Mouse (Mus musculus) macrophage (primary cell): Measurements from ENCODE around the gene Mcrip2. TPM values are rescaled to one million over a fixed set of nuclear protein-coding genes. Genes with fewer than 3 reads are reported as not detected.

Source experiments
- H3K27ac ChIP-seq: fragments of 350-480 bp; formaldehyde crosslinking; 2 replicates; pipeline ENCODE4 v1.9.0; 2021
- H3K36me3 ChIP-seq: fragments of 350-480 bp; formaldehyde crosslinking; 2 replicates; pipeline ENCODE4 v1.9.0; 2021; ENCODE audit errors: inconsistent target
- H3K4me3 ChIP-seq: fragments of 350-480 bp; formaldehyde crosslinking; 2 replicates; pipeline ENCODE4 v1.9.0; 2021; ENCODE audit errors: inconsistent target
- H3K79me2 ChIP-seq: fragments of 350-480 bp; formaldehyde crosslinking; 2 replicates; pipeline ENCODE4 v1.9.0; 2021; ENCODE audit errors: inconsistent target
- WGBS: methylation state at CpG from one replicate; pipeline ENCODE4 v1.1.7; 2026; ENCODE audit warnings: inconsistent platforms; ENCODE audit not compliant: missing documents; 5-methylcytosine and 5-hydroxymethylcytosine counted together
- polyA plus RNA-seq: library from polyadenylated mRNA; stranded (reverse); fragments of 250-400 nt; gene quantifications from 3 replicates; pipeline ENCODE4 v1.2.4, GENCODE M21; 2018; ENCODE audit warnings: inconsistent platforms

Mcrip2 gene
- polyA plus RNA-seq, 1 experiment from 2014 or later, result 5.6 TPM

DNA sequence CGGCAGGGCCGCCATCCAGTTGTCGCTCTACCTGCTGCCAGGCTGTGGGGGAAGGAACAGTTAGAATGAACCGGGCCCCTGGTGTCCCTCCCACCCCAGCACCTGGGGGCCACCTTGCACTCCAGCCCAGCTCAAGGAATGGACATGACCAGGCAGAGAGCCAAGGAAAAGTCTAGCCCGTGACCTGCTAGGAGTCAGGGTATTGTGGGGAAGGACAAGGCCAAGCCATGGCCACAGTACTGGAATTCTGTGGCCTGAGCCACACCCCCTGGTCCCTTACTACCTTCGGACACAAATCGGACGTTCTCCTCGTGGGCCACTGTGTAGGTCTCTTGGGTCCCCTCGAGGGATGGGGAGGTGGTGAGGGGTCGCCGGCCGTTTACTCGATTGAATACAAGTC is 4.3 kb downstream of the Mcrip2 start:
- Histone ChIP-seq H3K36me3 (no peaks in the 10 kb centered on the region), H3K4me3 (no peak overlapping the region), H3K79me2 (no peaks in the 10 kb centered on the region; the same call in 1 of the 2 replicates), H3K27ac (no peak overlapping the region)
- 95% methylated on average over 14 of the region's 14 CpGs for WGBS

DNA sequence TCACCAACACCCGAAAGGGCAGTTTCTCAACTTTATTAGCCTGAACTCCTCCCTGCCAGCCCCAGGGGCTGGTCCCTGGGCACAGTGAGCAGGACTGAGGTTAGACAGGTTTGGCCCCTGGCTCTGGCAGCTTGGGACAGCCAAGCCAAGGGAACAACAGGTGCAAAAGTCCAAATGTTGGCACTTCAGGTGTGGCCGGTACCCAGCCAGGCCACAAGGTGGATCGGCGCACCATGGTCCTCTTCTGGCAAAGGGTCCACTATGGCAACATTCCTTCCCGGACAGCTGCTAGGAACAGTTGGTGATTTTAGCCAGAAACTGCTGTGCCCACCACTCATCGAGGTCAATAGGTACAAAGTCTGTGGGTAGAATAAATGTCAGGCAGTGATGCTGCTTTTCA is 4.9 kb downstream of the Mcrip2 start:
- Histone ChIP-seq H3K79me2 (no peaks in the 10 kb centered on the region; the same call in 1 of the 2 replicates), H3K4me3 (no peak overlapping the region), H3K27ac (no peak overlapping the region), H3K36me3 (no peaks in the 10 kb centered on the region)
- WGBS, result 94% methylated on average over 6 of the region's 6 CpGs

DNA sequence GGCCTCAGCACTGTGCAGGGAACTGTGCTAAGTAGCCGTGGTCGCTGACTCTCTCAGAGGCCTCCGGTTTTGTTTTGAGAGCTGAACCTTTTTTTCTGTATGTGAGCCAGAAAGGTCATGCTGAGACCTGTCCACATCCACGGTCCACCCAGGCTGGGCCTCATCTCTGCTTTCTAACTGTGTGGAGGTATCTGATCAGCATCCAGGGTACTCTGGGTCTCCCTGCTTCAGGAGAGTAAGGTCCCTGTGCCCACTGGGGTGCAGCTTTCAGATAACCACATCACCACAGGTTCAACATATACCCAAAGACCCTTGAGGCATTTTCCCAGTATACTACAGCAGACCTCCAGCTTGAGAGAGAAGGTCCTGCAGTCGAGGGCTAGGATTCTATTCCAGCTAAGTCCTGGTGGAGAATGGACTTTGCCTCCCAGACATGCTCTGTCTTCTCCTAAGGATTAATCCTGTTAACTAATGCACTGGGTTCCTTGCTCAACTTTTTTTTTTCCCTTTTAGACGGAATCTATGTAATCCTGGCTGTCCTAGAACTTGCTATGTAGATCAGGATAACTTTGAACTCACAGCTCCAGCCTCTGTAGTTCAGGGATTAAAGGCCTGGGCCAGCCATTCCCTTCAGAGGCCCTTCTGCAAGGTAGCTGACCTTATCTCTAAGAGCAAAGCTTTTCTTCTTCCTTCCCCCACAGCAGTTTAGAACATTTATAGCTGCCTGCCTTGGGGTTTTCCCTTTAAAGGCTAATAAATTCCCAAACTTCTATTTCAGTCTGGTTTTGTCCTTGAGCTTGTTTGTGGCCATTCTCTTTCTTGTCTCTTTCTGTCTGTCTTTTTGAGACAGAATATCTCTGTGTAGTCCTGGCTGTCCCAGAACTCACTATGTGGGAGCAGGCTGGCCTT is 6.6 kb downstream of the Mcrip2 start:
- peak overlapping the region; percentile 27 for H3K27ac ChIP-seq
- WGBS, result 10% methylated on average over 6 of the region's 6 CpGs
- no peaks in the 10 kb centered on the region for H3K36me3 ChIP-seq
- peak overlapping the region; percentile 39 for H3K4me3 ChIP-seq
- no peaks in the 10 kb centered on the region; the same call in 1 of the 2 replicates for H3K79me2 ChIP-seq

DNA sequence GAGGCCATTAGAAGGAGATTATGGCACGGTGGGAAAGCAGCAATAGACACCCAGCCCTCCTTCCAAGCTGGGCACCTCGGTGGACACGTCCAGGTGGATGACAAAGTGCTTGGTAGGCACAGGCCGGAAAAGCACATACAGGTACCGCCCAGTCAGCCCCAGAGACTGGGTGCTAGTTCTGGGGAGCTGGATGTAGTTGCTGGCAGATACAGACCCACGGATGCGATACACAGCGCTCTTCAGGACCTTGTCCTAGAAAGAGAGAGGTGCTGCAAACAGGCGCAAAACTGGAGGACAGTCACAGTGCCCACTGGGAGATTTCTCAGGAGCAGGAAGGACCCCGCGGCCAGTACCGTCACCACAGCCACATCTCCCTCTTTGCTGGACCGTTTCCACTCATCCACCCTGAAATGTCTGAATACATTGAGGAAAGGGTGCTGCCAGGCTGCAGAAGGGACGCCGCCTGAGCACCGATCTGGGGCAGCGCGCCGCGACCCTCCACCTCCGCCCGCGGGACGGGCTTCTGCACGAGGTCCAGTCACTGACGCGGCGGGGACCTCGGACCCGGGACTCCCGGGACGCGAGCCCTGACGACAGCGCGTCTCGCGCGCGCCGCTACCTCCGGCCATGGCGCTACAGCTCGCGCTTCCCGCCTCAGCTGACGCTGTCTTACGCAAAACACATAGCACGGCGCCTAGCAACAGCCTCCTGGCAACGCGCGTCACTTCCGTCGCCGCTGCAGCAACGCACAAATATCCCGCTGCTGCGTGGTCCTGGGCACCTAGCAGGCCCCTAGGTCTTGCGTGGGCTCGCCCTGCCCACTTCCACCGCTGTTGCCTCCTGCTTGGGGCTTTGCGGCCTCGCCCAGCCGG is 7.5 kb downstream of the Mcrip2 start, which contains the start of gene Wdr90:
TSS of gene Wdr90 (minus strand) at position 670 of the 872 bp plus-strand sequence.
- H3K36me3 ChIP-seq, result no peaks in the 10 kb centered on the region
- peak within 1 kb of the TSS; percentile 27 for H3K27ac ChIP-seq
- H3K4me3 ChIP-seq, result peak within 1 kb of the TSS; percentile 39
- 4% methylated on average over 58 of the region's 65 CpGs for WGBS
- no peaks in the 10 kb centered on the region; the same call in 1 of the 2 replicates for H3K79me2 ChIP-seq

DNA sequence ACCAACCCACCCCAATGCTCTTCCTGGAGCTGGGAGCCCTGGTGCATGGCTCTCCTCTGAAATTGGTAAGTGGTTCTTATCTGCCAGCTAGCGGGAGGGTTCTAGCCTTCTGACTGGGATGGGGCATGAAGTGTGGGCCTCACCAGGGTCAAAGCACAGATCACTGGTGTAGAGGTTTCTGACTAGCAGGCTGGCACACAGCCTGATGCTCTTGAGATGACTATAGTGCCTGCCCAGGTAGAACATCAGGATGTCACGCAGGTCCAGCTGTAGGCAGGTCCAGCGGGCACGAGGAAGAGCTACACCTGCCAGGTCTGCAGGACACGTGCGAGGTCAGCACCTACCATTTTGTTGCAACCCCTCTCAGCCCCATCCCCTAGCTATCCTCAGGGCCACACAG is 8.3 kb downstream of the Mcrip2 start:
- H3K27ac ChIP-seq, result no peak overlapping the region
- WGBS, result 90% methylated on average over 6 of the region's 6 CpGs
- no peaks in the 10 kb centered on the region for H3K79me2 ChIP-seq
- H3K4me3 ChIP-seq, result no peak overlapping the region
- no peaks in the 10 kb centered on the region for H3K36me3 ChIP-seq

DNA sequence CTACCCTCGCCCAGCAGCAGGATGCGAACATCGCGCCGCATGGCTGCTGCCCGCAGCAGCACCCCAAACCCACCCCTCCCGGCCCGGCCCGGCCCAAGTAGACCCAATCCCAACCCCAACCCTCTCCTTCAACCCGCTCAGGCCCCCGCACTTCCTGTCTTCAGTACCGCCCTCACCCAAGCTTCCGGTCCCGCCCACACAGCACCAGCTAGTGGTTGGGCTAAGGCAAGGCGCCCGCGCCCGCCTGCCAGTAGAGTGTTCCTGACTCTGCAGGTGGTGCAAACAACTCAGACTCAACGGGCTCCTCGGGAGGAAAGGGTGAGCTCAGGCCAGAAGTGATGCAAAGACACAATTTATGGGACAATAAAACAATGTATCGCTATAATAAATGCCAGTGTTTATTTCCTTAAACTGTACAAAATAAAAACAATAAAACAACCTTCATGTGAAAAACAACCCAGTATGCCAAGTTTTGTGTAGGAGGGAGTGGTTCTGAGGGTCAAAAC is 24.1 kb downstream of the Mcrip2 start, which contains the start of gene Rhot2:
TSS of gene Rhot2 (minus strand) at position 456 of the 506 bp plus-strand sequence.
- H3K36me3 ChIP-seq, result peaks cover 31% of the 10 kb centered on the region
- H3K27ac ChIP-seq, result peak within 1 kb of the TSS; percentile 44
- H3K79me2 ChIP-seq, result peaks cover 10% of the 10 kb centered on the region; the same call in 1 of the 2 replicates
- peak within 1 kb of the TSS; percentile 68 for H3K4me3 ChIP-seq
- WGBS, result 0% methylated on average over 19 of the region's 21 CpGs

DNA sequence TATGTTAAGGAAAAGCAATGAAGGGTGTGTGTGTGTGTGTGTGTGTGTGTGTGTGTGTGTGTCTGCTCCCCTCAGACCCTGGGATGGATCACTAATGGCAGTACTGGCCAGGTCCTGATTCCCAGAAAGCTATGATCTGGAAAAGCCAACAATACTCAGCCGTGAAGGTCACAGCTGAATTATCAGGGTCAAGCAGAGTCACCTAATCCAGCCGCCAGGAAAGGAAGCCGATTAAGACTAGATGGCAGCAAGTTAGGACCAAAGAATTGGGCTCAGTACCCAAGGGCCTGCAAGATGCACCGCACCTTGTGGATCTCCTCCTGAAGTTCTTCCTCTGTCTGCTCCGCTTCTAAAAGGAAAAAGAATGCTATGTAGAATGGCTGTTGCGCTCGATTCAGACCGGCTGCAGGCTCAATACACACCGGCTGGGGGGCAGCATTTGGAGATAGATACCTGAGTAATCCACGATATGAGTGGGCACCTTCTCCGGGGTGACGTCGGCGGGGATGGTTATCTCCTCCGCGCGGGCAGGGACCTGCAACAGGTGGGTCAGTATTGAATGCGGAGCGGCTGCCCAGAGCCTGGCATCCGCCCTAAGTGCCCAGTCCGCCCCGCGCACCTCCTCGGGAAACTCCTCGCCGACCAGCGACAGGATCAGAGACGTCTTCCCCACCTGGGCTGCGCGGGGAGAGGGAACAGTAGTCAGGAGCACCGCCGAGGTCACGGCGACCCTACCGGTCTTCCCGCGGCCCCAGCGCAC is 24.7 kb downstream of the Mcrip2 start:
- Histone ChIP-seq H3K27ac (0 out of 2 replicates have a peak overlapping the region, but pooled peaks have one; percentile 2), H3K4me3 (peak overlapping the region; percentile 68), H3K79me2 (peaks cover 10% of the 10 kb centered on the region; the same call in 1 of the 2 replicates), H3K36me3 (peaks cover 37% of the 10 kb centered on the region)
- 3% methylated on average over 38 of the region's 38 CpGs for WGBS

DNA sequence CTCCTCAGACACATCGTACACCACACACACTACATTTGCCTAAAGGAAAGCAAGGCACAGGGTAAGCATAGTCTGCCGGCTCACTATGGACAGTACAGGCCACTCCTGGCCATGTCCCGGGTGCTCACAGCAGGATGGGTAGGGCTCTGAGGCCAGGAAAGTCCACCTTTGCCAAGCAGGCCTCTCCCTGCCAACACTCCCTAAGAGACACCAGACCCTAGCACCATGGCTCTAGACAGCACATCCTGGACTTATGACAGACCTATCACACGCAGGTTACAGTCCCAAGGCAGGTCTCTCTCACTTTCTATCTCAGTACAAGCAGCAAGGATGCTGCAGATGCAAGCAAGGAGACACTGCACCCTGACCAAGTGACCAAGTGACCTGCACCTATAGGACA is 25.4 kb downstream of the Mcrip2 start:
- peaks cover 10% of the 10 kb centered on the region; the same call in 1 of the 2 replicates for H3K79me2 ChIP-seq
- peaks cover 42% of the 10 kb centered on the region for H3K36me3 ChIP-seq
- no peak overlapping the region for H3K27ac ChIP-seq
- 95% methylated on average over 4 of the region's 4 CpGs for WGBS
- H3K4me3 ChIP-seq, result no peak overlapping the region

DNA sequence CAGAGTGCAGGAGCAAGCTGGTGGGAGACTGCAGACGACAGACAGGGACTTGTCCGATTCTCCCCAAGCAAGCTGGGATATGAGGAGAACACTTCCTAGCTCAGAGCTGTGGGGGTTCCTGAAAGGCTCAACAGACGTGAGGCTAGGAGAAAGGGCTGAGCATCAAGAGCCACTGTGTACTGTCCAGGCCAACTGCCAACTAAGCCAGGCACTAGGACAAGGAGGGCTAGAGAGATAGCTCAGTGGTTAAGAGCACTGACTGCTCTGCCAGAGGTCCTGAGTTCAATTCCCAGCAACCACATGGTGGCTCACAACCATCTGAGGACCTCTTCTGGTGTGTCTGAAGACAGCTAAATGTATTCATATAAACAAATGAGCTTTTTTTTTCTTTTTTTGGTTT is 26.1 kb downstream of the Mcrip2 start:
- Histone ChIP-seq H3K36me3 (peaks cover 48% of the 10 kb centered on the region), H3K27ac (no peak overlapping the region), H3K4me3 (no peak overlapping the region), H3K79me2 (peaks cover 10% of the 10 kb centered on the region; the same call in 1 of the 2 replicates)
- 100% methylated on average over 3 of the region's 3 CpGs for WGBS

DNA sequence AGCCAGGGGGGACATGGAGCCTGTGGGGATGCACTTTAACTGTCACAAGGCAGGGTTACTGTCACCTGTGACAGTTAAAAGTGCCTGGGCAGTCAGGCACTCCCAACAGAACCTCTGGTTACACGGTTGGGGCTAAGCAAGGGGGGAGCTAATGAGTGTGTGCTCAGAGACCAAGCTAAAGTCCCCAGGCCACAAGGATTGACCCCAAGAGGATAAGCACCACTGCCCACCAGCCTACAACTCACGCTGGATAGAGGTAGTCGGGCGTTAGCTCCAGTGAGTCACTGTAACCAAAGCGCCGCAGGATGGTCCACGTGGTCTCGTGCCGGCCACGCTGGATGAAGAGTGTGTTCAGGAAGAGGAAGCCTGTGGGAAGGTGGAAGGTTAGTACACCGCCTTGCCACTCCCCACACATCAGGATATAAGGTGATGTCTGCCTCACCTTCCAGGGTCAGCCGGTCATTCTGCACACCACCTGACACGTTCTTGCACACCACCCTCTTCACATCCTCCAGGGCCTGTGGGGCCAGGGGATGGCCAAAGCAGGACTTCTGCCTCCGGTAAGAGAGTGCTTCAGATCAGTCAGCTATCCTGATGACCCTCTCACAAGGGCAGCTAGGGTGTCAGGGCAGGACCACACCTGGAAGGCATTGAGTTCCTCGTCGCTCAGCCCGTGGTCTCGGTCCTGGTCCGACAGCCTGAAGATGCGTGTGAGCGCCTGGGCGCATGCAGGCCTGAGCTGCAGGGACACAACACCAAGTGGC is 27.3 kb downstream of the Mcrip2 start, which contains the start of gene Gm20683:
TSS of gene Gm20683 (minus strand) at position 647 of the 764 bp plus-strand sequence.
- Histone ChIP-seq H3K36me3 (peaks cover 49% of the 10 kb centered on the region), H3K27ac (no peak within 1 kb of the TSS), H3K79me2 (peaks cover 12% of the 10 kb centered on the region; the same call in 1 of the 2 replicates), H3K4me3 (no peak within 1 kb of the TSS)
- 93% methylated on average over 18 of the region's 22 CpGs for WGBS

DNA sequence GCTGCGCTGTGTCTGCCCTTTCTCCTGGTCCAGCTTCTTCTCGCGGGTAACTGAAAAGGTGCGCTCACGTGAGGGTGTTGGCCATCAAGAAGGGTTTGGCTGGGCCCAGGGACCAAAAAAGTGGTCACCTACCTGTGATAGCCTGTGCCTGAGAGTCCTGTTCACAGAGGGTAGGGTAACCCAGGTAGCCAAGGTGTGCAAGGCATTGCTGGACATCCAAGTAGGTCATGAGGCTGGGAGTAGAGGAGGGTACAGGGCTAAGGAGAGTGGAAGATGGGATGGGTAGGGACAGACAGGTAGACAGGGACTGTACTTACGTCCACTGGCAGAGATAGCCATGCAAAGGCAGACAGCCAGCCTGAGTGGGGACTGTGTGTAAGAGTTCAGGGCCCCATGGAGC is 28.0 kb downstream of the Mcrip2 start:
- WGBS, result 97% methylated on average over 6 of the region's 6 CpGs
- peaks cover 19% of the 10 kb centered on the region for H3K79me2 ChIP-seq
- H3K4me3 ChIP-seq, result no peak overlapping the region
- H3K27ac ChIP-seq, result no peak overlapping the region
- H3K36me3 ChIP-seq, result peaks cover 49% of the 10 kb centered on the region

DNA sequence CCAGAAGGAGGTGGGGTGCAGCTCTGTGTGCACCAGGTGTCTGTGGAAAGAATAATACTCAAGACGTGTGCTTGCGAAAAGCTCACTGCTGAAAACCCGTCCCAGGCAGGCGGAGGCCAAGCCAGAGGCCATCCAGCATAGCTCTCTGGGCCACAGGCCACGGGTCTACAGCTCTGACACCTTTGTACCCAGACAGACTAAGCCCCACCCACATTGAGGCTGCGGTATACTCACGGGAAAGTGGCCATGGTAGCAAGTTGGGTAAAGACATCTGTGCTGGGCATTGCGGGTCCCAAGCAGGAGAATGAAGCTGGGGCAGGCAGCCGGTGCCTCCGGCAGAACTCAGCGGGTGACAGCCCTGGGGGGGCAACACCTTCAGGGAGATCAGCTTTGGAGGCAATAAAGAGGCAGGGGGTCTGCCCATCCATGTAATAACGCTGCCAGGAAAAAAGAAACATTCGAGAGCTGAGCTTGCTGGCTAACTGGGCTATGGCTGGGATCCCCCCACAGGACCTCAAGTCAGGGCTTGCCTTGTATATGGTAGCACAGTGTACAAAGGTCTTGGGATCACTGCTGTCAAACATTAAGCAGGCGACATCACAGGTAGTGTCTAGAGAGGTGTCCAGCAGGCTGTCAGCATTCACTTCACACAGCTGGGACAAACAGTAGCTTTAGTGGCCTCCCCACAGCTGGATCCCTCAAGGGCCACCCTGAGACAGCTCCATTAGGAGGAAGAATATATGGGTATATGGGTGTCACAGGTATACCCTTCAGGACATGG is 28.9 kb downstream of the Mcrip2 start:
- peaks cover 28% of the 10 kb centered on the region for H3K79me2 ChIP-seq
- no peak overlapping the region for H3K4me3 ChIP-seq
- H3K36me3 ChIP-seq, result peaks cover 49% of the 10 kb centered on the region
- WGBS, result 93% methylated on average over 13 of the region's 14 CpGs
- H3K27ac ChIP-seq, result no peak overlapping the region
